Mouse (Mus musculus) B cell, adult (primary cell): ENCODE data around the gene Olfr680-ps1. TPM values are rescaled to one million over a fixed set of nuclear protein-coding genes. Genes with fewer than 3 reads are reported as not detected.

Experiments used
- total RNA-seq: library from RNA; stranded (reverse); gene quantifications from 4 replicates; pipeline ENCODE4 v1.2.4, GENCODE M21; 2023; ENCODE audit not compliant: inconsistent age

The Olfr680-ps1 gene
- total RNA-seq = not detected in 4 replicates

DNA sequence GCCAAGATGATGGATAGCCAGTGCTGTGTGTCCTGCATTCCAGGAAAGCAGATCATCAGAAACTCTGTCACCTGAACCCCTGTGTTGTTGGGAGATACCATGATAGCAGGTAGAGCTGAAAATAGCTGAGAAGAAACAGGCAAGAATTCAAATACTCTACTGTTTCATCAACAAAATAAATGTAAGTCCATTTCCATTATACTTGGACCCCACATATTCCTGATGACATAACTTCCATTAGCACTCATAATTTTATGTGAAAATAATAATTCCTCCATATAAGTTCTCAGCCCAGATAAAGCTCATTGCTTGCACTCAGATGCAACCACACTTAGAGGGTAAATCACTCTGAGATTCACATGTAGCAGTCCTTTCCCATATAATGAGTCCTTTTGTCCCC lies at the start of gene Olfr680-ps1:
Gene Olfr680-ps1 (minus strand): TSS at position 101 of the 400 bp plus-strand sequence.

GRCm38 (mm10) chr7:105116536-105116935 lies 23.9 kb upstream of the Olfr680-ps1 start, which contains the start of gene Olfr681:
TSS of gene Olfr681 (plus strand) at chr7:105116836.

GRCm38 (mm10) chr7:105080905-105081304 lies 11.7 kb downstream of the Olfr680-ps1 start, which contains the start of gene Olfr679:
TSS of gene Olfr679 (plus strand) at chr7:105081205.

GRCm38 (mm10) chr7:105064175-105064574 lies 28.4 kb downstream of the Olfr680-ps1 start, which contains the start of gene Olfr678:
TSS of gene Olfr678 (plus strand) at chr7:105064475.

Other genes with a start within 250 kb of the Olfr680-ps1 start
- gene Usp17la, start 235.8 kb downstream of the Olfr680-ps1 start, total RNA-seq = not detected in 4 replicates
- gene Olfr665, start 214.8 kb downstream of the Olfr680-ps1 start, total RNA-seq = not detected in 4 replicates
- not detected in 4 replicates for gene Olfr666, start 196.9 kb downstream of the Olfr680-ps1 start, total RNA-seq
- gene Olfr667, start 171.3 kb downstream of the Olfr680-ps1 start, total RNA-seq = not detected in 4 replicates
- not detected in 4 replicates for gene Olfr668, start 164.8 kb downstream of the Olfr680-ps1 start, total RNA-seq
- gene Olfr669, start 158.6 kb downstream of the Olfr680-ps1 start, total RNA-seq = not detected in 4 replicates
- not detected in 4 replicates for gene Olfr670, start 130.2 kb downstream of the Olfr680-ps1 start, total RNA-seq
- gene Olfr671, start 113.7 kb downstream of the Olfr680-ps1 start, total RNA-seq = not detected in 4 replicates
- gene Olfr672, start 90.8 kb downstream of the Olfr680-ps1 start, total RNA-seq = not detected in 4 replicates
- not detected in 4 replicates for gene Olfr675, start 64.4 kb downstream of the Olfr680-ps1 start, total RNA-seq
- gene Olfr676, start 60.1 kb downstream of the Olfr680-ps1 start, total RNA-seq = not detected in 4 replicates
- not detected in 4 replicates for gene Olfr677, start 41.4 kb downstream of the Olfr680-ps1 start, total RNA-seq
- not detected in 4 replicates for gene Olfr678, start 28.3 kb downstream of the Olfr680-ps1 start, total RNA-seq
- gene Olfr679, start 11.6 kb downstream of the Olfr680-ps1 start, total RNA-seq = not detected in 4 replicates
- not detected in 4 replicates for gene Olfr681, start 24.0 kb upstream of the Olfr680-ps1 start, total RNA-seq
- not detected in 4 replicates for gene Olfr683, start 54.2 kb upstream of the Olfr680-ps1 start, total RNA-seq
- gene Olfr684, start 70.8 kb upstream of the Olfr680-ps1 start, total RNA-seq = not detected in 4 replicates
- gene Olfr685, start 93.2 kb upstream of the Olfr680-ps1 start, total RNA-seq = not detected in 4 replicates
- gene Olfr686, start 114.7 kb upstream of the Olfr680-ps1 start, total RNA-seq = not detected in 4 replicates
- gene Olfr688, start 195.3 kb upstream of the Olfr680-ps1 start, total RNA-seq = not detected in 4 replicates
- gene Olfr689, start 218.3 kb upstream of the Olfr680-ps1 start, total RNA-seq = not detected in 4 replicates
- gene Olfr690, start 241.3 kb upstream of the Olfr680-ps1 start, total RNA-seq = not detected in 4 replicates
- gene Olfr691, start 249.5 kb upstream of the Olfr680-ps1 start, total RNA-seq = not detected in 4 replicates